Mouse (Mus musculus) adrenal gland, postnatal 25 days (tissue): ENCODE data around the gene Psmg3. TPM values are rescaled to one million over a fixed set of nuclear protein-coding genes. Genes with fewer than 3 reads are reported as not detected.

ENCODE experiments used
- DNase-seq: peaks from one replicate; pipeline ENCODE4 v3.0.0; 2021; ENCODE audit warnings: mixed read lengths
- long read RNA-seq: library from polyadenylated mRNA; stranded (forward); transcript quantifications from one replicate; pipeline ENCODE4 v2.0.0, GENCODE M21; 2021
- total RNA-seq: library from RNA; stranded (reverse); gene quantifications from 2 replicates; pipeline ENCODE4 v1.2.3, GENCODE M21; 2021

Psmg3 gene
- 21.3 and 23.1 TPM in 2 replicates for total RNA-seq
- long read RNA-seq, transcript Psmg3-201 (3 exons, 883 nt): major isoform, 14 of 17 reads
- long read RNA-seq, partial matches to known transcripts: 0 of 17 reads
- long read RNA-seq, other reads (novel, unspliced or antisense): 0 of 17 reads

DNA sequence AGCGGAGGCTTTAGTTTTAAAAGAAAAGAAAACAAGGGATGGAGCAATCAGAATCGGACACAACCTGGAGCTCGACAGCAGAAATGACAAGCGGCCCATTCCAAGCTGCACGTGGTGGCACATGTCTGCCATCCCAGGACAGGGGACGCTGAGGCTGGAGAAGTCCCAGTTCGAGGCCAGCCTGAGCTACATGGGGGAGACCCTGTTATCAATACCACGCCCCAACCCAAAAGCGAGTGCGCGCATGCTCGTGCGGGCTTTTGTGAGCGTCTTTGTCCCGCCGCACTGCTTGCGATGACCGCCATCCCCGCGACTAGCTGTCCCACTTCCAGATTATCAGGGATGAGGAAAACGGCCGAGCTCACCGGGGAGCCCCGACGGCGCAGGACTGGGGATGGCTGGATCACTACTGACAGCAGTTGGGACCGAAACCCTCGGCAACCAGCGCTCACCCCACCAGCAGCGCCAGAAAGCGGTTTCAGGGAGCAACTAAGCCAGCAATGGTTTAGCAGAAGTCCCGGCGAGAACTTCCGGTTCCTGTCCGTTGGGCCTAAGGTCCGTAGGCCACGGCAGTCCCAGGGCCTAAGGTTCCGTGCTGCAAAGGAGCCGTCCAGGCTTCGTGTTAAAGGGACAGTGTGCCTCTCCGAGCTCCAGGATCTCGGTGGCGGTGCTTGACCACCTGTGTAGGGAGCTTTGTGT is at the start of gene Psmg3, which contains the start of gene Gm26938:
TSS of gene Psmg3 (minus strand) at position 529 of the 699 bp plus-strand sequence.
TSS of gene Gm26938 (minus strand) at position 51 of the 699 bp plus-strand sequence.
- DNase-seq: peak; percentile 87

DNA sequence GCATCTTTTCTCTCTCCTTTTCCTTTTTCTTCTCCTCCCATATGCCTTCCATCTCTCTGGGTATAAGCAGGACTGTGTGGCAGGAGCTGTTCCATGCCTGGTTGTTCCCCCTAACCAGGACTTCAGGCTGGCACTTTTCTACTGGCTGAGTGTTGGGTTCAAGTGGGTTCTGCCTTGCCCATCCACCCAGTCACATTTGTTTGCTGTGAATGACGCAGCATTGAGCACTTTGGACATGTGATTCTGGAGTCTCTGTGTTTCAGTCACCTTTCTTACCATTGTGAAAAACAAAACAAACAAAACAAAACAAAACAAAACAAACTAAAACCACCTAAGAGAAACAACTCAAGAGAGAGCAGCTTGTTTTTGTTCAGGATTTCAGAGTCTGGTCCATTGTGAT is 44.8 kb upstream of the Psmg3 start:
- no peak for DNase-seq

DNA sequence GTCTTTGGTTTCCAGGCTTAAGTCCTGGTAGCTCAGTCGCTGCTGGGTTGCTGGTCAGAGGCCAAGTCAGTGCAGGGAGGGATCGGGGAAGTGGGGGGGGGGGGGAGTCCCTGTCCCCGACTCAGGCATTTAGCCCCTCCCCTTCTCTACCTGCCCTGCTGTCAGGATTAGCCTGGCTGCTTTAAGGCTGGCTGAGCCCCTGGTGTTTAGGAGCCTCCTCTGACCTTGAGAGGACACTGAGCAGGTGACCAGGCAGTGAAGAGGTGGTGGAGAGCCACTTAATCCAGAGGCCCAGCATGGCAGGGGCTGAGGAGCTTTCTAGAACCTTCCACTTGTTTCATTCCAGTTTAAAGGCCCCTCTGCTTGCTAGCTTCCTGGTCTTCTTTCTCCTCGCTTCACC is 44.2 kb upstream of the Psmg3 start:
- DNase-seq: no peak

DNA sequence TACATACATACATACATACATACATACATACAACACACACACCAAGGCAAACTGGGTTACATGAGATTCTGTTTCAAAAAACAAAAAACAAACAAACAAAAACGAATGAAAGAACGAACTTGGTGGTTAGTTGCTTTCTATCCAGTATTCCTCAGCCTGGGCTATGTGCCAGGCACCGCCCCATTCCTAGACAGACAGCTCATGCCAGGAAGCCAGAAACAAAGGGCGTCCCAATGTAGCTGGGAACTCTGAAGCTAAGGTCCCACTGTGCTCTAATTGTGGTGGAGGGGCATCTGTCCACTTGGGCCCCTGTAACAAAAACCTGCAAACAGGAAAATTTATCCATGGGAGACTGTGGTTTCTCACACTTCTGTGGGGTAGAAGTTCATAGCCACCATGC is 36.1 kb upstream of the Psmg3 start:
- DNase-seq: peak; percentile 81

DNA sequence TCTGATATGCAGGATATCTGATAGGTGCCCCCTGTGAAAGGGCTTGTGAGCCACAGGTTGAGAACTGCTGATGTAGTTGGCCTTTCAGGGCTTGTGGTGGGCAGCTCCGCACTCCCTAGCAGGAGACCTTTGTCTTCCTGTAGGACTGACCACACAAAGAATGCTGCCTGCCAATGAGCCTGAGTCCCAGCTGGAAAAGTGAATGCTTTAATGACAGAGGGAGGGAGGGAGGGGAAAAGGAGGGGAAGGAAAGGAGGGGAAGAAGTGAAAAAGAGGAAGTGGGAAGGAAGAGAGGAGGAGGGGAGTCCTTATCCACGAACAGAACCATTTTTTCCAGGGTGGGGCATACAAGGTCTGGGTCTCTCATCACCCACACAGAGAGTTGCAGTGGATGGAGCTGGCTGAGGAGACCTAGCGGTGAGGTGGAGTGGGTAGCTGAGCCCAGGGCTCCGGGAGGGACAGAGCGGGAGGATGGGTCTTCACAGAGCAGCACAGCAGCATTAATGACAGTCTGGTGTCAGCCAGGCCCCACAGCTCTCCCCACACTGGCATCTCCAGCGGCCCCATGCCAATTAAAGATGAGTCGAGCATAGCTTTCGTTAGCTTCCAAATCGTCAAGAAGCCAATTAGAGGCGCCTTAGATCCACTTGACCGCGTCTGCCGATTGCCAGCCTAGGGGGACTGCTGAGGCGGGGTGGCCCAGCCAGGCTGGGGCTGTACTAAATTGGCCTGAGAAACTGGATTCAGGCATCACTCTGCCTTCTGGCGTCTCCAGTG is 33.8 kb upstream of the Psmg3 start:
- DNase-seq: no peak

DNA sequence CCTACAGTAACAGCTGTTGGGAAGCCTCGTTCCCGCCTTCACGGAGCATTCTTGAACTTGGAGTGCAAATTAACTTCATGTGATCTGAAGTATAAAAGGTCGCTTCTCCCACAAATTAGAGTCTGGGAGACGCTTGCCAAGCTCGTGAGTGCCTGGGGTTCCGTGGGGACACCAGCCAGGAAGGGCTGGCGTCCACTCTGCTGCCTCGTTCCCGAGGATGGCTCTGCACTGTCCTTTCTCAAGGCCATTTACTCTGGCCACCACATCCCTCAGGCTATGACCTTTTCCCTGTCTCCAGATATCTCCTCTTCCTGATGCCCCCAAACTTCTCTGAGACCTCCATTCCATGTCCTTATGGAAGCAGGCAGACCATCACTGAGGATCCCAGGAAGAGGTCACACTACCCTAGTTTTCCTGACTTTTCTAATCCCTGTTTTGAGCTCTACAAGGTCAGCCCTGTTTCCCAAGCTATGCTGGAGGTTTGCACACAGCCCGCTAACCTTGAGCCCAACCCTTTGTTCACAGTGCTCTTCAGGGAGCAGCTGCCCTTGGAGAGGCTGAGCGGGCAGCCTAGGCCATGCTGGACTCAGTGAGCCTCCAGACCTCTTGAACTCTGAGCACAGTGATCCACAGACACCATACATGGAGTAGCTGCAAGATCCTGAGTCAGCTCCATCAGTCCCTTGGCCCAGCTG is 23.1 kb upstream of the Psmg3 start:
- peak; percentile 41 for DNase-seq

DNA sequence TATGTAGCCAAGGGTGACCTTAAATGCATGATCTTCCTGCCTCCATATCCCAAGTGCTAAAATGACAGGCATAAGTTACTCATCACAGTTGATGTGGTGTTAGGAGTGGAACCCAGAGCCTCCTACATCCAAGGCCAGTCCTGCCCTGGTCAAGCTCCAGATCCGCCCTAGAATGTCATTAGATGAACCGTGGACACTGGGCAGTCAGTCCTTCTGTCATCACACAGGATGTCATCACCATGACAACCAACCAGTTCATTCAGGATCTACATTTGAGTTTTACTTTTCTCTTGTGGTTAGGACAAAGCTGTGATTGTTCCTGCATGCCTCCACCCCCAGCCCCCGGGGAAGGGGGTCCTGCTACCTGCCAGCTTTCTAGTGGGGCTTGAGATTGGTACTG is 12.5 kb upstream of the Psmg3 start:
- no peak for DNase-seq

DNA sequence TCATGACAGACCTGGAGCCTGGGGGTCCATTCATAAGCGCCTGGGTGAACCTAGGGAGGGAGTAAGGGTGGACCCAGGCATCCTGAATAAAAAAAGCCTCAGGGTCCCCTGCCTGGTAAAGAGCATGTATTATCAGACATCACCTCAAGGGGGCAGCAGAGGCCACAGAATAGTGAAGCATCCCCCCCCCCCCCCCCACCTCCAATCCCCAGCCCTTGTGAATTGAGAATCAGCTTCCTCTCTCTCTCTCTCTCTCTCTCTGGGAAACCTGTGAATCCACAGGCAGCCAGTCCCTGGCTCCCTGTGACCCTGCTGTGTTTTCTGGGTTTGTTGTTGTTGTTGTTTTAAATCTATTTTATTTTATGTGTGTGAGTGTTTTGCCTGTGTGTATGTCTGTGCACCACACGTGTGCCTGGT is 11.8 kb upstream of the Psmg3 start:
- peak; percentile 60 for DNase-seq

DNA sequence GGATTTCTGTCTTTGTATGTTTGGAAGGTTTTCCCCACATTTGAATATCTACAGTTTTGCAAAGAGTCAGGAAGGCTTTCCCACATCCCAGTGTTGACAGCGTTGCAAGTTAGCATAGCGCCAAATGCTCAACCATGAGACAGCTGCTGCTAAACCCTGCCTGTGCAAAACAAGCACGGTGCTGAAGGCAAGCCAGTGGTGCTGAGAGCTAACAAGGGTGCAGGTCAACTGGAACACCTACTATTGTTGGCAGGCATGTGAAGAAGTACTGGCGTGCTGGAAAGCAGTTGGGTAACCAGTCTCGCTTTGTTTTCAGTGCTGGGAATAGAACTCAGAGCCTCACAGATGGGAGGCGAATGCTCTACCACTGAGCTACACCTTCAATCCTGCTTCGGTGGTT is 9.0 kb upstream of the Psmg3 start:
- DNase-seq: no peak

DNA sequence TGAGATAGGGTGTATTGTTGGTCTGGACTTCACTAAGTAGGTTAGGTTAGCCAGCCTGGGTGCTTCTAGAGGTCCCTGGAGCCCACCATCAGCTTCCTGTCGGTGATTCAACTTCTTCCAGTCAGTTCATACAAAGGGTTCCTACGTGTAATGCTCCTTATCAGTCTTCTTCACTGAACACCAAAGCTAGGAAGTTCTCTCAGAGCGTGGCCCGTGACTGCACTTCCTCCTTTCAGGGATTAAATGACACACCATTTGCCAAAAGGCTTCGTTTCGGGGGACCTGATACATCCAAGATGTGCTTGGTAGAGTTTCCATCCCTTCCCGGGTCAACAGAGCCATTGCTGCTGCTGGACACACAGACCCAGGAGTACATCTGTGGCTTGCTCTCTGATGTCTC is 5.4 kb upstream of the Psmg3 start:
- no peak for DNase-seq

DNA sequence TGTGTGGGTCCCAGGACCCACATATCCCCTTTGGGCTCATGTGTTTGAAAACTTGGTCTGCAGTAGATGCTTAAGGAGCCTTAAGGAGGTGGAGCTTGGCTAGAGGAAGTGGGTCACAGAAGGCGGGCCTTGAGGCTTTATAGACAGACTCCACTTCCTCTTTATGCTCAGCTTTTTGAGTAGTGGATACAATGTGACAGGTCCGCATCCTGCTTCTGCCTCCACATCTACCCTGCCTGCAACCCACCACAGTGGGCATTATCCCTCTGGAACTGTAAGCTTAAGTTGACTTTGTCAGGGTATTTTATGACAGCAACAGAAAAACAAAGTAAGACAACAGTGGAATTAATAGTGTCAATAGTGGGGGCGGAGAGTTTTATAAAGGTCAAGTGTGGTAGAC is 4.0 kb upstream of the Psmg3 start:
- DNase-seq: no peak

DNA sequence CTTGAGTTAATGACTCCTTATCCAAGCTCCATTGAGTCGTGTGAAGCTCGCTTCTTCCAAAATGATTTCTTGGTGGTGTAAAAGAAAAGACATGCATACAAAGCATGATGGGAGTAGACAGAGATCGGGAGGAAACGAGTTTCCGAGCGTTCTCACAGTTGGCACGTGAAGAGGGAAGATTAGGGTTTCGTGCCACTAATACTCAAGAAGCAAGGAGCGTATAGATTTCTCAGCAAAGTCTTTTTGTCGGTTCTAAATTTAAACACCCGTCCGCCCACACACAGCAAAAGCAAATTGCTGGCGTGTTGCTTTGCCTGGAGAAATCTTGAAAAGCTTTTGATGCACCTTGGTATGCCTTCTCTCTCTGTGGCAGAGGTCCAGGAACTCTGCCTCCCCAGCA is 2.7 kb upstream of the Psmg3 start:
- DNase-seq: no peak

DNA sequence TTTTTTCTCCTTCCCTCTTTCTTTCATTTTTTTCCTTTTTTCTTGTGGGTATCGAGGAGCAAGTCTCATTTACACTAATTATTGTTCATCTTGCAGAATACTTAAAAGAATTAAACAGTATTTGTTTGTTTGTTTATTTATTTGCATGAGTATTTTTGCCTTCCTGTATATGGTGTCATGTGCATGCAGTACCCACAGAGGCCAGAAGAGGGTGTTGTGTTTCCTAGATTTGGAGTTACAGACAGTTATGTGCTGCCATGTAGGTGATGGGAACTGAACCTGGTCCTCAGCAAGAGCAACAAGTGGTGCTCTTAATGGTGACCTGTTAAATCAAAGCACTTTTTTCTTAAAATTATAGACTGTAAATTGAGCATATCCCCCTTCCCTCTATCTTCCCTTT is 908 bp upstream of the Psmg3 start:
- no peak for DNase-seq

DNA sequence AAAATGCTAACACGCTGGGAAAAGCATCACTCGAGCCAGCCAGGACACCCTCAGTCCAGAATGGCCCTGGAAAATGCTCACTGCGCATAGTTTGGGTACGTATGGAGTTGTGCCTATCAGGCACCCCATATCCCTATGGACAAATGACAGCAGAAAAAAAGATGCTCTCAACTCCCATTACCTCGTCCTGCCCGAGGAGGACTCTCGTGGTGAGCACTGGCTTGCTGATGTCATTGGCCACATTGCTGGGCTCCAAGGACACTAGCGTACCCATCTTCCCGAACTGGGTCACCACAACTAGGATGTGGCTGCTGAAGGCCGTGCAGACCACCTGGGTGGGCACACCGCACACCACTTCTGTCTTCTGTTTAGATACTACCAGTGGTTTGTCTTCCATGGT is 738 bp downstream of the Psmg3 start:
- DNase-seq: no peak

DNA sequence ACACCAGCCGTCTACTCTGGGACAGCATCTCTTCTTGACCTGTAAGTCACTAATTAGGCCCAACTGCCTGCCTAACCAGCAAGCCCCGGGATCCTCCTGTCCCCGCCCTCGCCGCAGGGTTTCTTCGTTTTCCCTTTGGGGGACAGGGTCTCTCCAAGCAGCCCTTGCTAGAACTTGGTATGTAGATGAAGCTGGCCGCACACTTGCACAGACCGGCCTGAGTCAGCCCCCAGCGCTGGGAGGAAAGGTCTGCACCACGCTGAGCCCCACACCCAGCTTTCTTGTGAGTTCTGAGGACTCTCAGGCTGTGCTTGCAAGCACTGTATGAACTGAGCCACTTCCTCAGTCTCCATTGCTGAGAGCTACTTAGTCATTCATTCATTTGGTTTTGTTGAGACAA is 2.2 kb downstream of the Psmg3 start:
- no peak for DNase-seq

DNA sequence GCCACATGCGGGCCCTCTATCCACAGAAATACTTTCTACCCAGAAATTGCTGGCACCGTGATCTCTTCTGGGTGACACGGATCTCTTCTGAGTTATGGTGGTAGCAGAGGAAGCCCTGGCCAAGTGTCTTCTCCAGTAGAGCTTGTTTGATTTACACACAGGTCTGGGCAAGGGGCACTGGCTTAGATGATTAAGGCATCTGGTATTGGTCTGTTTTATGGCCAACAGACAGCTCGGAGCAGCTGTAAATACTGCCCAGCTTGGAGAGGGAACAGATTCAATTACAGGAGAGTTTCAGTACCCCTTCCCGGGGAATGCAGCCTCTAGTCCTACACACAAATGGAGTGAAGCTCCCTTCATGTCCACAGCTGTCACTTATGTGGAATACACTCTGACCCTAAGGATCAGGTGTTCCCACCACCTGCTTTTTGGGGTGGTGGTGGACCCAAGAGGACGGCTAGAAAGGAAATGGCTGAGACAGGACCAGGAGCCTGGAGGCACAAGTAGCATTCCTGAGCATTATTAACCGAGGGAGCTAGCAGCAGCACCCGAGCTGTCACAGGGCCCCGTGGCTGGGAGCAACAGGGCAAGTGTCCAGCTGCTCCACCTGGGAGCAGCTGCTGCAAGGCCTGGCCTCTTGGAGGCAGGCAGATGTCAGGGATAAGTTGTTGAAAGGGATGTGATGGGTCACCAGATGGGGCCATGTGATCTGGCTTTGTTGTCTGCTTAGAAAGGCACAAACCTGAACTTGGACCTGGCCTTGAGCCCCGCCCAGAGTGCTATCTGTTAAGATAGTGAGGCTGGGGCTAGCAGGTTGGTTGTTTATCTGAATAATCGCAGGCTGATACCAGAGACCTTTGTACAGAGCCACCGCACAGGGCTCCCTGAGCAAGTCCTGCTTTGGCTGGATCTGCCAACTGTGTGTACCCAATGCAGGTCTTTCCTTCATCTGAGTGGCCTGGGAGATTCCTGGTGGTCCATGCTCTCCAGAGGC is 4.9 kb downstream of the Psmg3 start:
- DNase-seq: no peak

DNA sequence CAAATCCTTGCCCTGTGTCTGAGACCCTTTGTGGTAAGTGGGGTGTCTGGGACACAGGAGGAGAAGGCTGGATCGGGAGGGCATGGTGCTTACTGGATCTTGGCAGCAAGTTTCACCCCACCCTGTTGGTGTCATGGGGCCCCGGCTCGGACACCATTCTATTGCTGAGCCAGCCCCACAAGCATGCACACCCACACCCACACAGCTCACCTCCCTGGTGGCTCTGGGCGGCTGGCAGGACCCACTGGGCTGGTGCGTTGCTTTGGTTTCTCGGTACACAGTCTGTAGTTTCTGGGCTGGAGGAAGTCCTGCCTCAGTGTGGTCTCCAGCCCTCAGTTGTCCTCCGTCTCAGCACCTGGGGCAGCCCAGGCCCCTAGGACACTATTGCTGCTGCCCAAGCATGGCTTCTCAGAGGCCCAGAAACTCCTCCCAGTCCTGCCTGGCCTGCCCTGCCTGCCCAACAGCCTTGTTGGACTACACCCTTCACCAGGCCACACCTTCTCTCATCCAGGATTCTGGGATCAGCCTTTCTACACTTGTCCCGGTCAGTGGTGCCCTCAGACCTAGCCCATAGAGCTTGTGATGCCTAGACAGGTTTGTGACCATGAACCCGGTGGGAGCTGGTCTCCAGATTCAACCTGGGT is 7.0 kb downstream of the Psmg3 start, which contains the start of gene Tmem184a:
TSS of gene Tmem184a (minus strand) at position 380 of the 644 bp plus-strand sequence.
- no peak for DNase-seq

DNA sequence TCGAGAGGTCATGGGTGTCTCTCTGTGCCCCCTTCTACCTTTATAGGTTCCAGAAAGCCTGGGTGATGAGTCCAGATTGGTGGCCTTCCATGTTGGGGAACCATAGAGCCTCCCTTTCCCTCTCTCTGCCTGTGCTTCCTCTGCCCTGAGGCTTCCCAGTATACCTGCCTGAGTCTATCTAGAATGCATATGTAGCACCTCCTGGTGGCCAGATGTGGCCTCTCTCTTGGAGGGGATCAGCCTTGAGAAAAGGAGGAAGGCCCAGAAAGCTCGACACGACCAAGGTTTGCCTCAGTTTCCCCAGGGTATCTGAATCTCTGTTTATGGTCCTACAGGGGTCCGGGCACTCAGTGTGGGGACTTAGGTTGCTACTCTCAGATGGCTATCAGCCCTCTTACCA is 7.9 kb downstream of the Psmg3 start:
- DNase-seq: no peak

DNA sequence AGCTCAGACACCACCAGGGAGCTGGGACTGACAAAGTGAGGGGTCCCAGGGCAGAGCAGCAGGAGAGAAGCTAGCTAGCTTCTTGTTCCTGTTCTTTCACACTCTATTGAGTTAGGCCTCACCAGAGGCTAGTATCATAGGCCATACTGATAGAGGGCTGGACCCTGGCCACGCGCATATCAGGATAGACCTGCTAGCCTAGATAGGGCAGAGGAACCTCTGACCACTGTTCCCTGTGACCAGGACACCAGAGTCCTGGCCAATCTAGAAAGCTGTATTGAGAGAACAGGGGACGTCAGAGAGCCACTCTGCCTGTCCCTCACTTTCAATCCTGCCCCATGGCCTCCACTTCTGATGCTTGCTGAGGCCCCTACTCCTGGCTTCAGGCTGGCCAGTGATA is 8.6 kb downstream of the Psmg3 start:
- no peak for DNase-seq

DNA sequence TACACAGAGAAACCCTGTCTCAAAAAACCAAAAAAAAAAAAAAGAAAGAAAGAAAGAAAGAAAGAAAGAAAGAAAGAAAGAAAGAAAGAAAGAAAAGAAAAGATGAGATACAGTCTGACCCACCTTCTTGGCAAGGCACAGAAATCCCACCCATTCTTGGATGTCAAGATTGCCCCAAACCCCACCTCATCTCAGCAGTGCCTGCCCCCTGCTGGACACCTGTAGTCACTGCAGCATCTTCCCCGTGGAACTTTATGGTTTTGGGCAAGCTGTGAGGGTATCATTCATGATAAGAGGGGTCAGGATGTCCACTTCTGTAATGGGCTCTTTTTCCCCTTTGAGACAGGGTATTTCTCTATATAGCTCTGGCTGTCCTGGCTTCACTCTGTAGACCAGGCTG is 9.4 kb downstream of the Psmg3 start:
- DNase-seq: no peak

DNA sequence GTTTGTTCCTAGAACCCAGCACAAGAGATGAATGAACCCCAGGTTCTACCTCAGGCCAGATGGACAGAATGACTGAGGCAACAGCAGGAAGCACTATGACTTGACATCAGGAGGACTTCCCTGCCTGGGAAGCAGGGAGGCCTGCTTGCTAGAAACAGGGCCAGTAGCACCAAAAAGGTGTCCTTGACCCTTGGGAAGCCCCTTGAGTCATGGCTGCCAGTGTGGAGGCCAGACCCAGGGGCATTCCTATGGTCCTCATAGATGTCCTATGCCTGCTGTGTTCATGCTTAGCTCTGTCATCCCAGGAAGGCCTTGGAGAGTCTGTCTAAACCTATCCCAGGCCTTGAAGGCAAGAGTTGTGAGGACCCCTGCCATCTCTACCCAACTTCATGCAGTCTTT is 10.2 kb downstream of the Psmg3 start:
- DNase-seq: no peak
